Mouse (Mus musculus) forebrain, embryonic 11.5 days (tissue): ENCODE results near the gene Arid1b. TPM values are rescaled to one million over a fixed set of nuclear protein-coding genes. Genes with fewer than 3 reads are reported as not detected.

ENCODE experiments used
- ATAC-seq: fragments of 200-750 bp; cut with Nextera tagmentation; replicated peaks from 2 replicates; pipeline ENCODE4 v1.8.0; 2017; ENCODE audit warnings: moderate TSS enrichment; ENCODE audit not compliant: low FRiP score
- DNase-seq: peaks from one replicate; pipeline ENCODE4 v3.0.0-alpha.2; 2017; ENCODE audit warnings: low spot score
- H3K27ac ChIP-seq: fragments of 300-500 bp; sonication (generic); 2 replicates; pipeline ENCODE4 v1.5.1; 2014; ENCODE audit warnings: low read depth, low read length
- H3K27me3 ChIP-seq: fragments of 300-500 bp; sonication (generic); 2 replicates; pipeline ENCODE4 v1.6.1; 2014; ENCODE audit warnings: mild to moderate bottlenecking, low read length, mixed read lengths; ENCODE audit not compliant: control insufficient read depth, insufficient read depth
- H3K36me3 ChIP-seq: fragments of 300-500 bp; sonication (generic); 2 replicates; pipeline ENCODE4 v1.6.1; 2014; ENCODE audit warnings: mild to moderate bottlenecking, low read length, moderate library complexity, mixed read lengths; ENCODE audit not compliant: control insufficient read depth, insufficient read depth
- H3K4me1 ChIP-seq: fragments of 300-500 bp; sonication (generic); replicated peaks from 2 replicates; pipeline ENCODE4 v1.6.1; 2014; ENCODE audit warnings: low read length, mixed read lengths; ENCODE audit not compliant: control insufficient read depth, insufficient read depth
- H3K4me2 ChIP-seq: fragments of 300-500 bp; sonication (generic); 2 replicates; pipeline ENCODE4 v1.6.1; 2014; ENCODE audit warnings: low read depth, mild to moderate bottlenecking, low read length, moderate library complexity, mixed read lengths; ENCODE audit not compliant: severe bottlenecking
- H3K4me3 ChIP-seq: fragments of 300-500 bp; sonication (generic); 2 replicates; pipeline ENCODE4 v1.5.1; 2014; ENCODE audit warnings: low read depth, low read length
- H3K9ac ChIP-seq: fragments of 300-500 bp; sonication (generic); 2 replicates; pipeline ENCODE4 v1.6.1; 2014; ENCODE audit warnings: low read length
- H3K9me3 ChIP-seq: fragments of 300-500 bp; sonication (generic); 2 replicates; pipeline ENCODE4 v1.6.1; 2016; ENCODE audit warnings: low read length, mixed read lengths; ENCODE audit not compliant: control insufficient read depth
- WGBS: fragments of 180-500 bp; shearing (Covaris S2); extraction: QIAGEN DNeasy Blood & Tissue Kit; methylation state at CpG from one replicate; pipeline ENCODE4 v1.1.7; 2014; 5-methylcytosine and 5-hydroxymethylcytosine counted together
- polyA plus RNA-seq: library from polyadenylated mRNA; unstranded; fragments of >200 nt; fragmentation: Nextera tagmentation; extraction: Ambion mirVana; gene quantifications from 2 replicates; pipeline ENCODE4 v1.2.1, GENCODE M21; 2014

Arid1b gene
- polyA plus RNA-seq, 1 experiment from 2014 or later = 16.3 TPM

- no peaks in the 10 kb centered on the region for H3K9me3 ChIP-seq
- H3K9ac ChIP-seq = no peak overlapping the region
- no peaks in the 10 kb centered on the region for H3K27me3 ChIP-seq
- 83% methylated on average over 3 of the region's 3 CpGs for WGBS
- no peaks in the 10 kb centered on the region for H3K36me3 ChIP-seq
- ATAC-seq (no peak), DNase-seq (no peak)
- no peaks in the 10 kb centered on the region for H3K4me1 ChIP-seq
- no peak overlapping the region for H3K4me2 ChIP-seq
- H3K27ac ChIP-seq = no peak overlapping the region
- no peak overlapping the region for H3K4me3 ChIP-seq
Observed at GRCm38 (mm10) chr17:5033346-5033745, 39.2 kb downstream of the Arid1b start.

- no peak overlapping the region for H3K4me3 ChIP-seq
- ATAC-seq (no peak), DNase-seq (no peak)
- H3K27ac ChIP-seq = no peak overlapping the region
- H3K9me3 ChIP-seq = no peaks in the 10 kb centered on the region
- no peaks in the 10 kb centered on the region for H3K4me1 ChIP-seq
- H3K27me3 ChIP-seq = no peaks in the 10 kb centered on the region
- H3K36me3 ChIP-seq = no peaks in the 10 kb centered on the region
- WGBS = 94% methylated on average over 3 of the region's 3 CpGs
- H3K4me2 ChIP-seq = no peak overlapping the region
- no peak overlapping the region for H3K9ac ChIP-seq
Observed at GRCm38 (mm10) chr17:5034201-5034600, 40.1 kb downstream of the Arid1b start.

DNA sequence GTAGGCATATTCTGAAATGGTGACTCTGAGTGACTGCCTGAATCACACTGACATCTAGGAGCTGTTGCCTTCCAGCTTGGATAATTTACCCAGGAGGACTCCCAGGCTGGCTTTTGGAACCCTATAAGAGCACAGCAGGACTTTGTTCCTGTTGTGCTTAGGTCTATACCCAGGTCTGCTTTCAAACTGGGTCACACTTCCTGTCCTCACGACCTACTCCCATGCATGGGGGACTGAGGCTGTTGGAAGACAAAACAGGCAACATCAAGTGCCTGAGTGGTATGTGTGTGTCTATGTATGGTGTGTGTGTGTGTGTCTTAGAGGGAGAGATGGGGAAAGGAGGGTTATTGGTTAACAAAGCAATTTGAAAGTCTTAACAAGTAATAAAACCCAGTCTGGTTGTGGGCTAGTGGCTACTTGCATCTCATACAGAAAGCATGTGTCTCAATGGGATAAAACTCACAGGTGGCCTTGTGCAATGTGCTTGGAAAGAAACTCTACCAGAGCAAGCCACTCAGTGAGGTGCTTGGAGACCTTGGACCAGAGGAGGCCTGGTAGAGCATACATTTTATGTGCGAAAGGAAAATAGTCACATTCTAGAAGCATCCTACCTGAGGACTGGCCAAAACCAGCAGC, 42.2 kb downstream of the Arid1b start:
- H3K4me1 ChIP-seq = no peaks in the 10 kb centered on the region
- 63% methylated on average over 2 of the region's 2 CpGs for WGBS

GRCm38 (mm10) chr17:5037199-5037598, 43.1 kb downstream of the Arid1b start:
- Histone ChIP-seq H3K27me3 (no peaks in the 10 kb centered on the region), H3K9ac (no peak overlapping the region), H3K4me3 (no peak overlapping the region), H3K4me1 (no peaks in the 10 kb centered on the region), H3K27ac (no peak overlapping the region), H3K4me2 (no peak overlapping the region), H3K9me3 (no peaks in the 10 kb centered on the region), H3K36me3 (no peaks in the 10 kb centered on the region)
- ATAC-seq (no peak), DNase-seq (no peak)
- 88% methylated on average over 8 of the region's 8 CpGs for WGBS

More for the DNA sequence above, 42.2 kb downstream of the Arid1b start:
- H3K27me3 ChIP-seq = no peaks in the 10 kb centered on the region
- DNase-seq = no peak
- H3K4me2 ChIP-seq = no peak overlapping the region
- H3K36me3 ChIP-seq = no peaks in the 10 kb centered on the region
- H3K9me3 ChIP-seq = no peaks in the 10 kb centered on the region
- no peak overlapping the region for H3K27ac ChIP-seq
- H3K4me3 ChIP-seq = no peak overlapping the region
- no peak overlapping the region for H3K9ac ChIP-seq
- no peak for ATAC-seq

DNA sequence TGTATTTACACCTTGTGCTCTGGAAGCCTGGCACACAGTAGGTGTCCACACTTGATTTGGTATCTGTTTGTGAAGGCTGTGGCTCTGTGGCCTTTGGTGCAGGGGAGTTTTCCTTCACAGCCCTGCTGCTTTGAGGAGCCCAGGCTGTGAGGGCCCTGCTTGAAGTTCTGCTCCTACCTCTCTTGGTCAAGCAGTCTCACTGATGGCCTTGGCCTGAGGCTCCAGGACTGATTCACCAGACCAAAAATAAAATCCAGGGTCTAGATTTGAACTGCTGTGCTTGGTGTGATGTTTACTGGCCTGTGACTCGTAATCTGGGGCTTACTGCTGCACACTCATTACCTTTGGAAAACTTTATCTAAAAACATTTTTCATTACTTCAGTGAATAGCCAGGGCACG, 45.7 kb downstream of the Arid1b start:
- DNase-seq = no peak
- no peak overlapping the region for H3K9ac ChIP-seq
- no peak overlapping the region for H3K4me2 ChIP-seq
- ATAC-seq = no peak
- no peaks in the 10 kb centered on the region for H3K4me1 ChIP-seq
- no peak overlapping the region for H3K27ac ChIP-seq
- no peaks in the 10 kb centered on the region for H3K27me3 ChIP-seq
- no peaks in the 10 kb centered on the region for H3K36me3 ChIP-seq
- no peaks in the 10 kb centered on the region for H3K9me3 ChIP-seq
- no peak overlapping the region for H3K4me3 ChIP-seq
- 91% methylated on average over 2 of the region's 2 CpGs for WGBS

DNA sequence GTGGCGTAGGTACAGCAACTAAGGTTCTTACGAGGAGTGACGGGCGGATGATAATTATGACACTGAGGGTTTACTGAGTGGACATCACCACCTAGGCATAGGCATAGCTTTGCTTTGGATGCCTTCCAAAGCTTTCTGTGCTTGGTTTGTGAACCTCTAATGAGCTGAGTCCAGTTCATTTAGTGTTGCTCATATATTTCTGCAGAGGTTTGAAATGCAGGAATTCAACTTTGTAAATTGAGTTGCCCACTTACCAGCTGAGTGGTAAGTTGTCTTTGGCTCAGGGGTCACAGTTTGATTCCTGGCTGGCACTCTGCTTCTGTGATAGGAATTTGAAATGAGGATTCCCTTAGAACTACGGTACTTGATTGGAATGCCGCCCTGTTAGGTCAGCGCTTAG, 49.7 kb downstream of the Arid1b start:
- no peak for ATAC-seq
- no peak overlapping the region for H3K4me3 ChIP-seq
- no peaks in the 10 kb centered on the region for H3K27me3 ChIP-seq
- DNase-seq = no peak
- H3K4me1 ChIP-seq = no peaks in the 10 kb centered on the region
- no peak overlapping the region for H3K9ac ChIP-seq
- H3K36me3 ChIP-seq = no peaks in the 10 kb centered on the region
- H3K27ac ChIP-seq = no peak overlapping the region
- H3K9me3 ChIP-seq = no peaks in the 10 kb centered on the region
- WGBS = 76% methylated on average over 7 of the region's 7 CpGs
- no peak overlapping the region for H3K4me2 ChIP-seq

DNA sequence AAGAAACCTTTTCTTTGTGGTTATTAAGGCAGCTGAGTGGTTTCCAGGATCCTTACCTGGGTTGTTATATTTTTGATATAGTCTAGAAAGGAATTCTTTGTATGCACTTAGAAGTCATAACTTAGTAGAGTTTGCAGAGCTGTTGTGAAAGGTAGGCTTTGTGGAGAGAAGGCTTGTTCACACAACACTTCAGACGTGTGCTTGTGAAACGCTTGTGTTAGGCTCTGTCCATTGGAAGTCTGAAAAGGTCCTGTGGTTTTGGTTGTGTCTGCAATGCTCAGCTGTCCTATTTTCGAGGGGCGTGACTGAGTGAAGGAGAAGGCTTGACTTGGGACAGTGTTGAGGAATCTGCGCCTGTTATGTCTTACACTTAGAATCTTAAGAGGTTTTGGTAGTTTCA, 51.5 kb downstream of the Arid1b start:
- no peak overlapping the region for H3K27ac ChIP-seq
- no peak overlapping the region for H3K9ac ChIP-seq
- 92% methylated on average over 5 of the region's 5 CpGs for WGBS
- ATAC-seq = no peak
- no peaks in the 10 kb centered on the region for H3K36me3 ChIP-seq
- H3K27me3 ChIP-seq = no peaks in the 10 kb centered on the region
- no peak for DNase-seq
- no peak overlapping the region for H3K4me2 ChIP-seq
- H3K4me1 ChIP-seq = no peaks in the 10 kb centered on the region
- no peak overlapping the region for H3K4me3 ChIP-seq
- no peaks in the 10 kb centered on the region for H3K9me3 ChIP-seq

- H3K27ac ChIP-seq = no peak overlapping the region
- H3K9ac ChIP-seq = no peak overlapping the region
- H3K9me3 ChIP-seq = no peaks in the 10 kb centered on the region
- WGBS = 91% methylated on average over 4 of the region's 4 CpGs
- DNase-seq (no peak), ATAC-seq (no peak)
- H3K4me1 ChIP-seq = peaks cover under 1% of the 10 kb centered on the region
- H3K4me3 ChIP-seq = no peak overlapping the region
- H3K4me2 ChIP-seq = no peak overlapping the region
- no peaks in the 10 kb centered on the region for H3K36me3 ChIP-seq
- H3K27me3 ChIP-seq = no peaks in the 10 kb centered on the region
Observed at GRCm38 (mm10) chr17:5047373-5047772, 53.2 kb downstream of the Arid1b start.

DNA sequence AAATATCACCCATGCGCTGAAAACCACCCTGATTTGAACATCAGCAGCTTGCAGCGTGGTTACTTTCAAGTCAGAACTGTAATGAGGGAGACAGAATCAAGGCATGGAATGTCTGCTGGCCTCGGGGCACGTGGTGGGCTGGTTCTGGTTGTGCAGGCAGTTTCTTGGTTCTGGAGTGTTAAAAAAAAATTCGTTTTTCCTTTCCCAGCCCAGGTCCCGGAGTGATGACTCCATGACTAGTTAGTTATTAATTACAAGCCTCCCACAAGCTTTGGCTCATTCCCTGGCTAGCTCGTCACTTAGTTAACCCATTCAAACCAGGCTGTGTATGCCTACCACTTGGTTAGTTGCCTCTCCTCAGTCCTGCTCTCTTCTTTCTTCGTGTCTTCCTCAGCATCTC, 56.1 kb downstream of the Arid1b start:
- no peaks in the 10 kb centered on the region for H3K36me3 ChIP-seq
- H3K4me2 ChIP-seq = no peak overlapping the region
- H3K27me3 ChIP-seq = no peaks in the 10 kb centered on the region
- no peak overlapping the region for H3K9ac ChIP-seq
- DNase-seq (no peak), ATAC-seq (no peak)
- H3K9me3 ChIP-seq = no peaks in the 10 kb centered on the region
- peaks cover 3% of the 10 kb centered on the region for H3K4me1 ChIP-seq
- no peak overlapping the region for H3K27ac ChIP-seq
- WGBS = 91% methylated on average over 8 of the region's 8 CpGs
- H3K4me3 ChIP-seq = no peak overlapping the region
